Mouse (Mus musculus): Measurements from ENCODE around the gene 4930519P11Rik. TPM values are rescaled to one million over a fixed set of nuclear protein-coding genes. Genes with fewer than 3 reads are reported as not detected.

Gene 4930519P11Rik
- polyA plus RNA-seq, 1 experiment from 2014 or later, result 0.43 TPM

- peaks cover 11% of the 10 kb centered on the region for H3K4me1 ChIP-seq
- WGBS, result 53% methylated on average over 12 of the region's 12 CpGs
- H3K27me3 ChIP-seq, result no peaks in the 10 kb centered on the region
- no peak overlapping the region for H3K4me3 ChIP-seq
- no peak overlapping the region for H3K27ac ChIP-seq
- H3K9me3 ChIP-seq, result no peaks in the 10 kb centered on the region
- ATAC-seq (ENCODE audit: low FRiP score, low read depth), result no peak
- H3K36me3 ChIP-seq, result no peaks in the 10 kb centered on the region
- no peak overlapping the region for H3K4me2 ChIP-seq (replicated peaks)
- H3K9ac ChIP-seq, result no peak overlapping the region
Observed at GRCm38 (mm10) chr2:154576876-154577743, 36.1 kb downstream of the 4930519P11Rik start.

GRCm38 (mm10) chr2:154574271-154574670 lies 39.0 kb downstream of the 4930519P11Rik start:
- Histone ChIP-seq H3K27me3 (no peaks in the 10 kb centered on the region), H3K36me3 (no peaks in the 10 kb centered on the region), H3K4me2 (replicated peaks) (no peak overlapping the region), H3K9ac (no peak overlapping the region), H3K9me3 (no peaks in the 10 kb centered on the region), H3K27ac (no peak overlapping the region), H3K4me1 (peaks cover 29% of the 10 kb centered on the region), H3K4me3 (no peak overlapping the region)
- WGBS, result 78% methylated on average over 7 of the region's 7 CpGs
- no peak for ATAC-seq (ENCODE audit: low FRiP score, low read depth)

DNA sequence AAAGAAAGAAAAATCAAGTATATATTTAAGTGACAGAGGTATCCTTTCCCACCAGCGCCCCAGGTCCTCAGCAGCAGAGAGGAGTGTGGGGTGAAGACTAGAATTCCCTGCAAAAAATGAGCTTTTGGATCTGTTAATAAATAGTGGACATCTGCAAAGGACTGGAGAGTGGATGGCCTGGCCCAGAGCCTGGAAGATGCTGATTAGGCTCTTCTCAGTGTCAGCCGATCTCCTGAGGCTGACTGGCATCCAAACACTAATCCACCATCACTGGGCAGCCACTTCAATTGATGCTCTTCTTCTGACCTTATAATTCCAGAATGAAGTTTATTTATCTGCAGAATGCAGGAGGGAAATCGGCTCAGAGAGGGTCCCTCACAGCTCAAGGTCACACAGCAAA lies 40.2 kb downstream of the 4930519P11Rik start:
- Histone ChIP-seq H3K27me3 (no peaks in the 10 kb centered on the region), H3K9me3 (no peaks in the 10 kb centered on the region), H3K4me3 (no peak overlapping the region), H3K27ac (no peak overlapping the region), H3K4me1 (peaks cover 41% of the 10 kb centered on the region), H3K9ac (no peak overlapping the region), H3K4me2 (replicated peaks) (no peak overlapping the region), H3K36me3 (no peaks in the 10 kb centered on the region)
- 87% methylated on average over 3 of the region's 3 CpGs for WGBS
- ATAC-seq (ENCODE audit: low FRiP score, low read depth), result no peak

DNA sequence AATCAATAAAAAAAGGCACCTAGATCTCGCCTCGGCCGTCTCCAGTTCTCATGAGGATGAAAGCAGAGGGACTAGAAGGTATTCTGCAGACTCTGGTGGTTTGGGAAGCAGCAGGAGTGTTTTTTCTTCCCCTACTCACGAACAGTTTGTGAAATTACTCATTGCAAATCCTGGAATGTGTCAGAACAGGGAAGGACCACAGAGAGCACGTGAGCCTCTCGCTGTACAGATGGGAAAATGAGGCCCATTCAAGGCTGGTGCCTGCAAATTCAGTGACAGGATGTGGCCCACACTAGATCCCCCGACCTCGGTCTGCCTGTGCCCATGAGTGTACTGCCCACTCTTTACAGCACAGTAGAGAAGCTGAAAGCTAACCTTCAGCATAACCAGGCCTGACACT lies 41.3 kb downstream of the 4930519P11Rik start:
- Histone ChIP-seq H3K4me3 (no peak overlapping the region), H3K9me3 (no peaks in the 10 kb centered on the region), H3K27me3 (no peaks in the 10 kb centered on the region), H3K4me2 (replicated peaks) (no peak overlapping the region), H3K9ac (peak overlapping the region; percentile 35; the same call in 1 of the 2 replicates), H3K36me3 (no peaks in the 10 kb centered on the region), H3K4me1 (peaks cover 48% of the 10 kb centered on the region), H3K27ac (peak overlapping the region; percentile 40; the same call in 1 of the 2 replicates)
- 60% methylated on average over 8 of the region's 8 CpGs for WGBS
- ATAC-seq (ENCODE audit: low FRiP score, low read depth), result no peak

- Histone ChIP-seq H3K4me1 (peaks cover 52% of the 10 kb centered on the region), H3K9ac (no peak overlapping the region), H3K4me3 (no peak overlapping the region), H3K27ac (no peak overlapping the region), H3K4me2 (replicated peaks) (no peak overlapping the region), H3K36me3 (no peaks in the 10 kb centered on the region), H3K9me3 (no peaks in the 10 kb centered on the region), H3K27me3 (no peaks in the 10 kb centered on the region)
- ATAC-seq (ENCODE audit: low FRiP score, low read depth), result no peak
- WGBS, result 81% methylated on average over 4 of the region's 4 CpGs
Observed at GRCm38 (mm10) chr2:154571266-154571665, 42.0 kb downstream of the 4930519P11Rik start.

DNA sequence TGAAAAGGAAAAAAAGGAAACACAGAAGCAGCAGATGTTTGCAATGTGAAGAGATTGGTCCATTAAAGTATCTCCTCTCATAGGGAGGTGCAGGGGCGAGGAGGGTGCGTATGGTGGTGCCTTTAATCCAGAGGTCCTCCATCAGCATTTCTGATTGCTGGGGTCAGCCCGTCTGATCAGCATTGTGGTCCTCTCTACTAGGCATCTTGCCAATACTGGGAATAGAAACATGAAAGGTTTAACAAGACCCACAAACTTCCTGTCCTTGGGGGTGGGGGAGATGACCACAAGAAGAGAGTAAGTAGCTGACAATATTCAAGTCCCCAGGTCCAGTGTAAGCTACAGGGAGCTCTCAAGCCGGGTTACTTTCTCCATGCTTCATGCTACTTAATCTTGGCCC lies 42.6 kb downstream of the 4930519P11Rik start:
- Histone ChIP-seq H3K36me3 (no peaks in the 10 kb centered on the region), H3K4me3 (peak overlapping the region; percentile 79), H3K9me3 (no peaks in the 10 kb centered on the region), H3K4me1 (peaks cover 58% of the 10 kb centered on the region), H3K27me3 (no peaks in the 10 kb centered on the region), H3K27ac (no peak overlapping the region), H3K4me2 (replicated peaks) (peak overlapping the region; percentile 87), H3K9ac (no peak overlapping the region)
- WGBS, result 63% methylated on average over 4 of the region's 4 CpGs
- ATAC-seq (ENCODE audit: low FRiP score, low read depth), result no peak

DNA sequence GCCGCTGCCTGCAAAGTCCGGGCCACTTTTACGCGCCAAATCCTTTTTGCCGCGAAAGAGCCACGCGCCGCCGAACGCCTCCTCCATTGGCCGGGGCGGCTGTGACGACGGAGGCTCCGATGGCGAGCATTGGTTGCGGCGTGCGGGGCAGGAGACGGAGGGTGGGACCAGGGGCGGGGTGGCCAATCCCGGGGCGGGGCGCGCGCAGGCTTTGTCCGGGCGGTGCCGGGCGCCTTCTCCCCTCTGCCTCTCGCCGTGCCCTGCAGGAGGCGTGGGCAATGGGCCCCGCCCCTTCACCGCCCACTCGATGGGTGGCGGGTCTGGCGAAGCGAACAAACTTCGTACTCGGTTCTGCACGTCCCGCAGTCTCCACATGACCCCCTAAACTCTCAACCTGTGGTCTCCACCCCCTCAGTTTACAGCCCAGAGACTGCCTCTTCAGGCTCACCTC lies 43.4 kb downstream of the 4930519P11Rik start, which contains the start of gene E2f1:
Gene E2f1 (minus strand): TSS at position 57 of the 451 bp plus-strand sequence.
- no peaks in the 10 kb centered on the region for H3K27me3 ChIP-seq
- H3K36me3 ChIP-seq, result no peaks in the 10 kb centered on the region
- WGBS, result 0% methylated on average over 43 of the region's 44 CpGs
- H3K9me3 ChIP-seq, result no peaks in the 10 kb centered on the region
- H3K4me2 ChIP-seq (replicated peaks), result peak within 1 kb of the TSS; percentile 87
- ATAC-seq (ENCODE audit: low FRiP score, low read depth), result peak; percentile 97
- H3K4me1 ChIP-seq, result peaks cover 61% of the 10 kb centered on the region
- H3K9ac ChIP-seq, result peak within 1 kb of the TSS; percentile 84
- peak within 1 kb of the TSS; percentile 85 for H3K27ac ChIP-seq
- peak within 1 kb of the TSS; percentile 79 for H3K4me3 ChIP-seq

GRCm38 (mm10) chr2:154569071-154569748 lies 44.0 kb downstream of the 4930519P11Rik start:
- Histone ChIP-seq H3K4me2 (replicated peaks) (peak overlapping the region; percentile 87), H3K27ac (peak overlapping the region; percentile 85), H3K36me3 (peaks cover 3% of the 10 kb centered on the region; the same call in 1 of the 2 replicates), H3K9ac (peak overlapping the region; percentile 84), H3K9me3 (no peaks in the 10 kb centered on the region), H3K4me1 (peaks cover 64% of the 10 kb centered on the region), H3K4me3 (peak overlapping the region; percentile 79), H3K27me3 (no peaks in the 10 kb centered on the region)
- ATAC-seq (ENCODE audit: low FRiP score, low read depth), result peak; percentile 67
- WGBS, result under 1% methylated on average over 64 of the region's 70 CpGs

DNA sequence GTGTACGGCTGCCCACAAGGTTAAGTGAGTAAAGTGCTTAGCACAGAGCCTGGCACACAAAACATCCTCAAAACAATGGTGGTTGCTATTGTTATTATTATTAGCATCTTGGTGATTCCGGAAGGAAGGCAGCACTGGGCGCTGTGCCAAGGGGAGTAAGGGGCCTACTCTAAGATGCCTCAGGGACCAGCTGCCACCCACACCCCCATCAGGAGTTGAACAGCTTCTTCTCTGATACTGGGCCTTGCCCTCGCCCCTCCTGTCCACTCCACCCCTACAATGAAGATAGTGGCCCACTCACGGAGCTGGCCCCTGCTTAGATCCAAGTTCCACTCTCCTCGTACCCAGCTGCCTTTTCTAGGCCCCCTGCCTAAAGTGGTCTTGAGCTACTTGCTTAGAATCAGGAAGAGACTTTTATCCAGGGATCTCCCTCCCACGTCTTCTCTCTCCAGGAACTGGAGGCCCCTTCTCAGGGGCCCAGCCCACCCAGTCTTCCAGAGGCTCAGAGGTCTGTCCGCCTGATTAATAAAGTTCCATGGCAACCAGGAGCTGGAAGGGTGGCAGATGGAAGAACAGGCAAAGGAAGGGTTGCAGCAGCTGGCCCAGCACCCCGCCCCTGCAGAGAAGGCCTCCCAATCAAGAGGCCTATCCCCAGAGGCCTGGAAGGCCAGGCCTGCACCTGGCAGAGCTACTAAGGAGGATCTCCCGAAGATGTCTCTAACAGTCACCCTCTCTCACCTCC lies 44.7 kb downstream of the 4930519P11Rik start:
- H3K9me3 ChIP-seq, result no peaks in the 10 kb centered on the region
- H3K27ac ChIP-seq, result peak overlapping the region; percentile 85
- H3K4me3 ChIP-seq, result peak overlapping the region; percentile 79
- no peak for ATAC-seq (ENCODE audit: low FRiP score, low read depth)
- peak overlapping the region; percentile 84 for H3K9ac ChIP-seq
- peak overlapping the region; percentile 87 for H3K4me2 ChIP-seq (replicated peaks)
- WGBS, result 20% methylated on average over 10 of the region's 10 CpGs
- H3K36me3 ChIP-seq, result peaks cover 10% of the 10 kb centered on the region
- H3K27me3 ChIP-seq, result no peaks in the 10 kb centered on the region
- H3K4me1 ChIP-seq, result peaks cover 70% of the 10 kb centered on the region

DNA sequence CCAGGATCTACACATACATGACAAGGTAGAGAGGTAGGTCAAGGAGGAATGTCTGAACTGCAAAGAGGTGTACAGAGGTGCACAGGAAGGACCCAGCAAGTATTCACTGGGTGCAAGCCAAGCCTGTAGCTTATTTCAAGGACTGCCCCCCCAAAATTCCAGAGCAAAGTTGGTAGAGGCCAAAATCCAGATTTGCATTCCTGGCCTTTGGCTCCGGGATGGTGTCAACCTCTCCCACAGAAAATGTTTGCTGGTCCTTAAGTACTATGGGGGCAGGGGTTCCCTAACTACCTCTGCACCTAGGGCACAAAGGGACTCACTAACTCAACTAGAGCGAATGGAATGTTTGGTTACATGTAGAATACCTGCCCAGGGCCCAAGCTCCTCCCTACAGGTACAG lies 45.5 kb downstream of the 4930519P11Rik start:
- peaks cover 70% of the 10 kb centered on the region for H3K4me1 ChIP-seq
- ATAC-seq (ENCODE audit: low FRiP score, low read depth), result no peak
- peak overlapping the region; percentile 84; the same call in 1 of the 2 replicates for H3K9ac ChIP-seq

GRCm38 (mm10) chr2:154566641-154567040 lies 46.6 kb downstream of the 4930519P11Rik start:
- no peaks in the 10 kb centered on the region for H3K9me3 ChIP-seq
- no peaks in the 10 kb centered on the region for H3K27me3 ChIP-seq
- peaks cover 27% of the 10 kb centered on the region for H3K36me3 ChIP-seq
- ATAC-seq (ENCODE audit: low FRiP score, low read depth), result no peak
- peak overlapping the region; percentile 40 for H3K4me2 ChIP-seq (replicated peaks)
- peak overlapping the region; percentile 3; the same call in 1 of the 2 replicates for H3K4me3 ChIP-seq
- H3K4me1 ChIP-seq, result peaks cover 60% of the 10 kb centered on the region
- H3K27ac ChIP-seq, result peak overlapping the region; percentile 58; the same call in 1 of the 2 replicates
- H3K9ac ChIP-seq, result 0 out of 2 replicates have a peak overlapping the region, but pooled peaks have one; percentile 25
- WGBS, result 19% methylated on average over 8 of the region's 8 CpGs

More for the DNA sequence above, 45.5 kb downstream of the 4930519P11Rik start:
- Histone ChIP-seq H3K27ac (no peak overlapping the region), H3K36me3 (peaks cover 17% of the 10 kb centered on the region), H3K4me3 (peak overlapping the region; percentile 79), H3K4me2 (replicated peaks) (peak overlapping the region; percentile 87), H3K27me3 (no peaks in the 10 kb centered on the region), H3K9me3 (no peaks in the 10 kb centered on the region)
- WGBS, result 76% methylated on average over 2 of the region's 2 CpGs

All from limb, embryonic 13.5 days (tissue).